Mouse (Mus musculus) R1 (cell line): ENCODE data around the gene Angel1.

Experiments used
- DNase-seq: peaks from one replicate; pipeline ENCODE4 v3.0.0-alpha.2; 2018; ENCODE audit warnings: low read depth, low spot score

Angel1 gene

DNA sequence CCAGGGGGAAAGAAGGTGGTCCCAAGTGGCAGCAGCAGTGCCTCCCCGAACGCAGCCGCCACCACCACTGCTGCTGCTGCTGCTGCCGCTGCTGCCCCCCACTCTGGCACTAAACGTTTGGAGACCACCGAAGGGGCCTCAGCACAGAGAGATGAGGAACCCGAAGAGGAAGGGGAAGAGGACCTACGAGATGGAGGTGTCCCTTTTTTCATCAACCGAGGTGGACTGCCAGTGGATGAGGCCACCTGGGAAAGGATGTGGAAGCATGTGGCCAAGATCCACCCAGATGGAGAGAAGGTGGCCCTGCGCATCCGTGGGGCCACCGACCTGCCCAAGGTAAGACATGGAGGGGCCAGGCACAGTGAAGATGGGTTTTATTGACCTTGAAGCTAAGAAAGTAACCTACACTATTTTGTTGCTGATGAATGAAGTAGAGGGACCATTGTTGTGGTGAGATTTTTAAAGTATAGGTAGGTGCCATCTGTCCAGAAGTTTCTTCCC lies 46.2 kb downstream of the Angel1 start:
- DNase-seq: no peak

GRCm38 (mm10) chr12:86679546-86679930 lies 46.7 kb downstream of the Angel1 start:
- no peak for DNase-seq

GRCm38 (mm10) chr12:86678591-86679545 lies 47.4 kb downstream of the Angel1 start, which contains the start of gene Vash1:
Vash1 (plus strand) TSS chr12:86678700.
- DNase-seq: peak; percentile 66

DNA sequence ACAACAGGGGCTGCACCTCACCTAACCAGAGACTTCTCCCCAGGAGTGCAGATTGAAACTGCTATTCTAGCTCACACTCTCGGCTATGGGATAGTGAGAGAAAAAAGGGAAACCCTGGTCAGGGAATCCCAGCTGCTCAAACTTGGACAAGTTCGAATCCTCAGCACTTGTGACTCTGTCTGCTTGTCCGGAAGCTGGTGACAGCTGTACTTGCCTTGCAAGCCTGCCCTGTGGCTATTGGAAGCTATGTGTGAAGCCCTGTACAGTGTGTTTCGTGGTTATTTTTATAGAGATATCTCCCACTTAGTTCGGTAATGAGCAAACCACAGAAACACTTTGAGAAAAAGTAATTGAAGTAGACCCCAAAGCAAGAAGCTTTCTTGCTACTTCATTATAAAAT lies 53.8 kb downstream of the Angel1 start:
- no peak for DNase-seq

DNA sequence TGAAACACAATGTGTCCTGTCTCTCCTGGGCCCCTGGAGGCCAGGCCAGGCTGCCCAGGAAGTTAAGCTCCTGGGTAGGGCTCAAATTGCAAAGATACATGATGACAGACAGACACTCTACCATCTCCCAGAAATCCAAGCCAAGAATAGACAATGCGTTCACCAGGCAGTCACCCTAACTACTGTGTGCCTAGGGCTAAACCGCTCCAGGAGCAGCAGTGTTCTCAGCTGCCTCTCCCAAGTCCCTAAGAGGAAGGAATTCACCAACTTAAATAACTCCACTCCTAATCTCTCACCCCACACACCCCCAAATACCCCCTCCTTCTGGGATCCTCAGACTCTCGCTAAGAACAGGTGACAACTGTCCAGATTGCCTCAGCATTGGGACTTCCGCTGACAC lies 54.2 kb downstream of the Angel1 start:
- no peak for DNase-seq

DNA sequence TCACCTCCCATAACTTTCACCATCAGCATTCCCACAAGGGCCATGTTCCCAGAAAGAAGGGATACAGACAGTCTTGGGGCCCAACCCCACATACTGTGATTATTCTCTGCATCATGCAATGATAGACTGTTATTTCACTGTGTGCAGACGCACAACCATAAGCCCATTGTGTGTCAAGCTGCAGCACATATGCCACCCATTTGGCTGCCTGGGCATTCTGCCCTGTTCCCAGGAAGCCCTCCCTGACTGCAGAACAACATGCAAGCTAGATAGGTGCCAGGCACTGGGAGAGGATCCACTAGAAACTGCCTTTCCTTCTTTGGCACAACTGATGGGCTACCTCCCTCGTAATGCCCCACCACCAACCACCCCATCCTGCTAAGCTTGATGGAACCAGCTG lies 57.9 kb downstream of the Angel1 start:
- no peak for DNase-seq

GRCm38 (mm10) chr12:86665656-86666055 lies 60.6 kb downstream of the Angel1 start:
- DNase-seq: peak; percentile 18

DNA sequence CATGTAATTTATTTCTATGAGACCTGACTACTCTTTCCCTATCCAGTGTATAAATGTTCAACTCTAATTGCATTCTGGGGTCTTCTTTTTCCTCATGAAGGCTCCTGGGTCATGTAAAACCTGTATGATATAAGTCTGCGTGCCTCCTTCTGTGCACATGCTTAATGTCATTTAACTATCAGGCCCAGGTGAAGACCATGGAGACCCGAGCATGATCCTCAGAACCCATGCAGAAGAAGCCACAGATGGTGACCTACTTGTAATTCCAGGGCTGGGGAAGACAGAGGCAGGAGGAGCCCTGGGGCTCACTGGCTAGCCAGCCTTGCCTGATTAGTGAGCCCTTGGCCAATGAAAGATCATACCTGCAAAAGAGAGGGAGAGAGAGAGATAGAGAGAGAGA lies 65.8 kb downstream of the Angel1 start:
- DNase-seq: no peak

- peak; percentile 77 for DNase-seq
Measured at GRCm38 (mm10) chr12:86659447-86659968, 66.8 kb downstream of the Angel1 start.

DNA sequence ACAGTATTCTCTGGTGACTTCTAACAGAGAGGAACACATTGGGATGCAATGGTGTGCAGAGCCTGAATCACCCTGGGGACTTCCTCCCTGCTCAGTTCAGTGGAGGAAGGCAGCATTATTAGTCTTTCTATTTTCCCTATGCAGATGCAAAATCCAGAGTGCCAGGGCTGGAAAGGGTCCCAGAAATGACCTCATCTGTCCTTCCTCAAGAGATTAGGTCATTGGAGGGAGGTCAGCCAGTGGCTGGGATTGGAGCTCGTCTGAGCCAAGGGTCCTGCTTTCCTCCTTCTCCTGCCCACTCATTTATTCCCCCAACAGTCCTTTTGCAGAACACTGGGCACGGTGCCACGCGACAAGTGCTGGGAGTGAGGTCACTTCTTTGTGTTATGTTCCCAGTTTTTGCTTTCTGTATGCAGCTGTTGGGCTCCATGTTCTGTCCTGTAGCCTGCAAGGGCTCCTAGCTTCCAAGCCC lies 73.7 kb downstream of the Angel1 start:
- no peak for DNase-seq

DNA sequence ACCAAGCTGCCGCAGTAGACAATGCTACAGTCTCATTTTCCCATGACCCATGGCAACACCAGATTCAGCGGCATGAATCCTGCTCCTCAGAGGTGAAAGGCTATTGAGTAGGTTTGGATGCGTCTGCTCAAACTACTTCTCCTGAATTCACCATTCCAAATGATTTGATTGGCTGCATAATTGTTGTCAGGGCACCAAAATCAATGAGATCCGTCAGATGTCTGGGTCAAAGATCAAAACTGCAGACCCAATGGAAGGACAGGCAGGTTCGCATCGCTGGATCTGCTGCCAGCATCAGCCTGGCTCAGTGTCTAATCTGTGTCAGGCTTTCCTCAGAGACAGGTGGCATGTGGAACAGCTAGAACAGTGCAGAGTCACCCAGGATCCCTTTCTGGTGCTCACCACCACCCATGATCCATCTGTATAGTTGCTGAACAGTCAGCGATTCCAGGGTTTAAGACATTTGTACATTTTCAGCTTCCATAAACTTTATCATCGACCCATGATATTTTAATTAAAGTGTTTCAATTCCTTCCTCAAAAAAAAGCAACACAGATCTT lies 74.9 kb downstream of the Angel1 start:
- DNase-seq: no peak
